Mouse (Mus musculus): ENCODE measurements around the gene Gfpt2. TPM values are rescaled to one million over a fixed set of nuclear protein-coding genes. Genes with fewer than 3 reads are reported as not detected.
A peak's percentile ranks its signal among the peaks of the same experiment; 100 is the strongest.
"Not testable (repeated sequence)": the region's sequence is repeated elsewhere in the genome, so short reads cannot be mapped to it uniquely, and the experiment has no call there.

The Gfpt2 gene
- polyA plus RNA-seq, 1 experiment from 2014 or later = 16.7 TPM

DNA sequence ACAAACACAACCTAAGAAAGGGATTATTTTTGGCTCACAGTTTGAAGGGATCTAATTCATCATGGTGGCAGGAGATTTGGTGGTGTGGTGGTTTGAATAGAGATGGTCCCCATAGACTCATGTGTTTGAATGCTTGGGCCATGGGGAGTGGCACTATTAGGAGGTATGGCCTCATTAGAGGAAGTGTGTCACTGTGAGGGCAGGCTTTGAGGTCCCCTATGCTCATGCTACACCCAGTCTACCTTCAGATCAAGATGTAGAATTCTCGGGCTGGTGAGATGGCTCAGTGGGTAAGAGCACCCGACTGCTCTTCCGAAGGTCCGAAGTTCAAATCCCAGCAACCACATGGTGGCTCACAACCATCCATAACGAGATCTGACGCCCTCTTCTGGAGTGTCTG, 26.5 kb upstream of the Gfpt2 start:
- DNase-seq (ENCODE audit: low spot score); H3K36me3 ChIP-seq; H3K4me3 ChIP-seq; H3K27ac ChIP-seq (replicated peaks); H3K27me3 ChIP-seq (ENCODE audit: low read depth, poor library complexity, severe bottlenecking); H3K9me3 ChIP-seq (replicated peaks): not testable (repeated sequence)
- peaks cover 19% of the 10 kb centered on the region for H3K4me1 ChIP-seq
- 96% methylated on average over 6 of the region's 6 CpGs for whole genome bisulfite sequencing

GRCm38 (mm10) chr11:49768781-49769180, 25.2 kb upstream of the Gfpt2 start:
- Histone ChIP-seq H3K27me3 (ENCODE audit: low read depth, poor library complexity, severe bottlenecking) (no peaks in the 10 kb centered on the region), H3K4me1 (peaks cover 13% of the 10 kb centered on the region), H3K36me3 (no peaks in the 10 kb centered on the region), H3K27ac (replicated peaks) (no peak overlapping the region), H3K9me3 (replicated peaks) (no peaks in the 10 kb centered on the region), H3K4me3 (no peak overlapping the region)
- DNase-seq (ENCODE audit: low spot score) = no peak
- WGBS = 95% methylated on average over 5 of the region's 5 CpGs

- 86% methylated on average over 9 of the region's 9 CpGs for WGBS
- Histone ChIP-seq H3K9me3 (replicated peaks) (no peaks in the 10 kb centered on the region), H3K27ac (replicated peaks) (no peak overlapping the region), H3K27me3 (ENCODE audit: low read depth, poor library complexity, severe bottlenecking) (no peaks in the 10 kb centered on the region), H3K36me3 (no peaks in the 10 kb centered on the region), H3K4me3 (no peak overlapping the region), H3K4me1 (peaks cover 6% of the 10 kb centered on the region)
- DNase-seq (ENCODE audit: low spot score) = no peak
Measured at GRCm38 (mm10) chr11:49770676-49771550, 23.1 kb upstream of the Gfpt2 start.

DNA sequence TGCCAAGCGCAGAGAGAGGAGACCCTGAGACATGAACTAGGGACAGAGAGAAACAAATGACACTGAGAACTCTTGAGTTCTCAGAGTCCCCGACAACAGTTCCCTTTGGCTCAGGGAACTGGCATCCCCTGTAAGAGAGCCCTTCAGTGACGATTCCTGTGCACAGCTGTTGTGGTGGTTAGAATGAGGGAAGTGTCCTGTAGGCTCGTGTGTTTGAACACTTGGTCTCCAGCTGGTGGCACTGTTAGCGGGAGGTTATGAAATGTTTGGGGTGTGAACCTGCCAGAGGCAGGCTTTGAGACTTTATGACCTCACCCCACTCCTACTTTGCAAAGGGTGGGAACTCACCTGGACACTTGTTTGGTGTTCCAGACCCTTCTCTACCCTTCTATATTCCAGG, 21.7 kb upstream of the Gfpt2 start:
- Histone ChIP-seq H3K27ac (replicated peaks) (no peak overlapping the region), H3K4me1 (peaks cover 7% of the 10 kb centered on the region), H3K27me3 (ENCODE audit: low read depth, poor library complexity, severe bottlenecking) (no peaks in the 10 kb centered on the region), H3K4me3 (no peak overlapping the region), H3K9me3 (replicated peaks) (no peaks in the 10 kb centered on the region), H3K36me3 (no peaks in the 10 kb centered on the region)
- WGBS = 66% methylated on average over 5 of the region's 5 CpGs
- no peak for DNase-seq (ENCODE audit: low spot score)

- WGBS = 83% methylated on average over 4 of the region's 4 CpGs
- Histone ChIP-seq H3K36me3 (no peaks in the 10 kb centered on the region), H3K9me3 (replicated peaks) (no peaks in the 10 kb centered on the region), H3K27ac (replicated peaks) (no peak overlapping the region), H3K27me3 (ENCODE audit: low read depth, poor library complexity, severe bottlenecking) (no peaks in the 10 kb centered on the region), H3K4me1 (peaks cover 7% of the 10 kb centered on the region), H3K4me3 (no peak overlapping the region)
- no peak for DNase-seq (ENCODE audit: low spot score)
Measured at GRCm38 (mm10) chr11:49774894-49775293, 19.1 kb upstream of the Gfpt2 start.

GRCm38 (mm10) chr11:49778844-49779243, 15.1 kb upstream of the Gfpt2 start:
- no peak overlapping the region for H3K4me3 ChIP-seq
- WGBS = 92% methylated on average over 6 of the region's 6 CpGs
- DNase-seq (ENCODE audit: low spot score) = no peak
- H3K4me1 ChIP-seq = peaks cover 11% of the 10 kb centered on the region
- no peaks in the 10 kb centered on the region for H3K36me3 ChIP-seq
- no peaks in the 10 kb centered on the region for H3K27me3 ChIP-seq (ENCODE audit: low read depth, poor library complexity, severe bottlenecking)
- H3K27ac ChIP-seq (replicated peaks) = no peak overlapping the region
- no peaks in the 10 kb centered on the region for H3K9me3 ChIP-seq (replicated peaks)

- Histone ChIP-seq H3K27me3 (ENCODE audit: low read depth, poor library complexity, severe bottlenecking) (no peaks in the 10 kb centered on the region), H3K36me3 (no peaks in the 10 kb centered on the region), H3K9me3 (replicated peaks) (no peaks in the 10 kb centered on the region), H3K4me3 (no peak overlapping the region), H3K4me1 (peaks cover 11% of the 10 kb centered on the region), H3K27ac (replicated peaks) (no peak overlapping the region)
- 90% methylated on average over 4 of the region's 4 CpGs for WGBS
- no peak for DNase-seq (ENCODE audit: low spot score)
Measured at GRCm38 (mm10) chr11:49780161-49780817, 13.7 kb upstream of the Gfpt2 start.

DNA sequence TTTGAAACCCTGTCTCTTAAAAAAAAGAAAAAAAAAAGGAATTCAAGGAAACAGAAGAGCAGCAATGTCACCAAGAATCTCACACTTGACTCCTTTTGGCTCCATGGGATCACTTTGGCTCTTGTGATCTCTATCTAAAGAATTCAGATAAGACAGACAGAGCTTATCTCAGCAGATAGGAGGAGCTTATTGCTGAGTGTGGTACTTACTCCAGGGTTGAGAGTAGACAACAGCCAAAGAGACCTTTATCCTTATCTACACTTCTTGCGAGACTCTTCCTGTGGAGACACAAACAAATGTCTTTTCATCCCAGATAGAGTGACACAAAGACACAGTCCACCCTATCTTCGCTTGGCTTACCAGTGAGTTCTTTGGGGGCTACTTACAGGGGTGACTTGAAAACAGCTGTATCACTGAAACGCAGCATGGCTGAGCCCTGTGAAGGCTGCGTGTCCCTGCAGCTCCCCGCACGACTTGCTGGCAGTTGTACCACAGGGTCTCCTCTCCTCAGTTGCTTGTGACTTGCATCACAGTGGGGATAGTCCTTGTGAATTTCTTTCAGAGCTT, 12.1 kb upstream of the Gfpt2 start:
- WGBS = 63% methylated on average over 6 of the region's 6 CpGs

GRCm38 (mm10) chr11:49793131-49793530, 847 bp upstream of the Gfpt2 start:
- WGBS = 5% methylated on average over 14 of the region's 14 CpGs
- peak overlapping the region; percentile 74; the same call in 1 of the 2 replicates for H3K4me3 ChIP-seq

More for the DNA sequence above, 12.1 kb upstream of the Gfpt2 start:
- Histone ChIP-seq H3K9me3 (replicated peaks) (no peaks in the 10 kb centered on the region), H3K27me3 (ENCODE audit: low read depth, poor library complexity, severe bottlenecking) (no peaks in the 10 kb centered on the region), H3K36me3 (no peaks in the 10 kb centered on the region), H3K4me1 (peaks cover 4% of the 10 kb centered on the region; the same call in 1 of the 2 replicates), H3K4me3 (no peak overlapping the region), H3K27ac (replicated peaks) (no peak overlapping the region)
- no peak for DNase-seq (ENCODE audit: low spot score)

GRCm38 (mm10) chr11:49794342-49795144, 565 bp downstream of the Gfpt2 start:
- peak; percentile 64 for DNase-seq (ENCODE audit: low spot score)
- peaks cover 39% of the 10 kb centered on the region for H3K27me3 ChIP-seq (ENCODE audit: low read depth, poor library complexity, severe bottlenecking)
- WGBS = under 1% methylated on average over 45 of the region's 45 CpGs
- peak overlapping the region; percentile 74 for H3K4me3 ChIP-seq
- peak overlapping the region; percentile 86 for H3K27ac ChIP-seq (replicated peaks)
- peaks cover 3% of the 10 kb centered on the region; the same call in 1 of the 2 replicates for H3K9me3 ChIP-seq (replicated peaks)
- H3K36me3 ChIP-seq = no peaks in the 10 kb centered on the region
- H3K4me1 ChIP-seq = peaks cover 30% of the 10 kb centered on the region

More at GRCm38 (mm10) chr11:49793131-49793530, 847 bp upstream of the Gfpt2 start:
- peaks cover 30% of the 10 kb centered on the region for H3K4me1 ChIP-seq
- H3K9me3 ChIP-seq (replicated peaks) = peaks cover 5% of the 10 kb centered on the region; the same call in 1 of the 2 replicates
- 0 out of 2 replicates have a peak overlapping the region, but pooled peaks have one; percentile 28 for H3K27ac ChIP-seq (replicated peaks)
- H3K27me3 ChIP-seq (ENCODE audit: low read depth, poor library complexity, severe bottlenecking) = peaks cover 39% of the 10 kb centered on the region
- DNase-seq (ENCODE audit: low spot score) = peak; percentile 36
- no peaks in the 10 kb centered on the region for H3K36me3 ChIP-seq

- H3K9me3 ChIP-seq (replicated peaks) = no peaks in the 10 kb centered on the region
- no peak overlapping the region; the same call in 1 of the 2 replicates for H3K27ac ChIP-seq (replicated peaks)
- peaks cover 4% of the 10 kb centered on the region; the same call in 1 of the 2 replicates for H3K36me3 ChIP-seq
- H3K4me1 ChIP-seq = peaks cover 20% of the 10 kb centered on the region
- H3K4me3 ChIP-seq = no peak overlapping the region
- H3K27me3 ChIP-seq (ENCODE audit: low read depth, poor library complexity, severe bottlenecking) = peaks cover 12% of the 10 kb centered on the region
- no peak for DNase-seq (ENCODE audit: low spot score)
- WGBS = 94% methylated on average over 6 of the region's 6 CpGs
Measured at GRCm38 (mm10) chr11:49798931-49799330, 5.0 kb downstream of the Gfpt2 start.

- H3K36me3 ChIP-seq = peaks cover 14% of the 10 kb centered on the region; the same call in 1 of the 2 replicates
- no peaks in the 10 kb centered on the region; the same call in 1 of the 2 replicates for H3K4me1 ChIP-seq
- no peak overlapping the region for H3K27ac ChIP-seq (replicated peaks)
- H3K9me3 ChIP-seq (replicated peaks) = no peaks in the 10 kb centered on the region
- H3K4me3 ChIP-seq = no peak overlapping the region
- no peak for DNase-seq (ENCODE audit: low spot score)
- 94% methylated on average over 4 of the region's 4 CpGs for WGBS
- H3K27me3 ChIP-seq (ENCODE audit: low read depth, poor library complexity, severe bottlenecking) = no peaks in the 10 kb centered on the region
Measured at GRCm38 (mm10) chr11:49801516-49801915, 7.5 kb downstream of the Gfpt2 start.

Measured in midbrain, embryonic 10.5 days (tissue).